Mouse (Mus musculus): ENCODE data around the gene She. TPM values are rescaled to one million over a fixed set of nuclear protein-coding genes. Genes with fewer than 3 reads are reported as not detected.

Gene She
- total and polyA plus RNA-seq, 3 experiments: not detected

DNA sequence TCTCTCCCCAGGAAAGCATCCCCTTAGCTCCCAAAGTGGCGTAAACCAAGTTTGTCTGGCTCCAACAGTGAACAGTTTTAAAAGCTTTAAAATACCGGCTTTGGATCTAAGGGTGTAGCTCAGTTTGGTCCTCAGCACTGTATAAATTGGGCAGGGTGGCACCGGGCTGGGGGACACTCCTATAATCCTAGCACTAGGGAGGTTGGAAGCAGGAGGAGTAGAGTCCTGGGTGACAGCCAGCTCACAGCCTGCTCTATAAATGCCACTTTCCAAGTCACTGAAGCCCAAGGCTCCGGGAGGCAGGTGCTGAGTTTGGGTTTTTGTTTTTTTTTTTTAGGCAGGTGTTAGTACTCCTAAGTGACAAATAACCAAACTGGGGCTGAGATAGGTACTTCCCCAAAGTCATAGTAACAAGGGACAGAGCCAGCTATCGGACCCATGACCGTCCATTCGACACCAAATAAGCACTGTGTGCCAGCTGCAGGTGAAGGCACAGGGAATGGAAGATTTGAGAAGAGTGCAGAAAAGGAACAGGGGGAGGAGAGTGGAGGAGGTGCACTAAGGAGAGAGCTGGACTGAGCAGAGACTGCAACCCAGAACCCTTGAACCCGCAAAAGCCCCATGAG, 51.5 kb downstream of the She start:
- Histone ChIP-seq H3K27me3 (ENCODE audit: insufficient read depth, low read length) (peaks cover 9% of the 10 kb centered on the region), H3K36me3 (replicated peaks) (no peaks in the 10 kb centered on the region), H3K9me3 (replicated peaks) (no peaks in the 10 kb centered on the region), H3K4me1 (ENCODE audit: insufficient read depth, low read depth, low read length) (no peaks in the 10 kb centered on the region), H3K4me3 (ENCODE audit: low read depth, low read length) (no peak overlapping the region)
- ATAC-seq (ENCODE audit: extremely low read depth, insufficient number of reproducible peaks, low FRiP score, poor library complexity, severe bottlenecking) (no peak), DNase-seq (ENCODE audit: low spot score) (no peak)
- TF ChIP-seq GATA1 (IDR thresholded peaks at IDR 0.05; ENCODE audit: borderline replicate concordance, low read length) (no peak), CTCF (IDR thresholded peaks at IDR 0.05; ENCODE audit: low read depth, low read length) (no peak), GATA2 (IDR thresholded peaks at IDR 0.05; ENCODE audit: borderline replicate concordance, low read depth, low read length) (no peak), TAL1 (conservative IDR thresholded peaks at IDR 0.05; ENCODE audit: low read depth, low read length) (no peak), POLR2AphosphoS5 (IDR thresholded peaks at IDR 0.05; ENCODE audit: insufficient replicate concordance, low read depth, low read length) (no peak)

GRCm38 (mm10) chr3:89883582-89884041, 52.4 kb downstream of the She start:
- DNase-seq (ENCODE audit: low spot score) (no peak), ATAC-seq (ENCODE audit: extremely low read depth, insufficient number of reproducible peaks, low FRiP score, poor library complexity, severe bottlenecking) (no peak)
- no peaks in the 10 kb centered on the region for H3K4me1 ChIP-seq (ENCODE audit: insufficient read depth, low read depth, low read length)

GRCm38 (mm10) chr3:89885766-89886165, 54.6 kb downstream of the She start:
- H3K9me3 ChIP-seq (replicated peaks): no peaks in the 10 kb centered on the region
- no peaks in the 10 kb centered on the region for H3K36me3 ChIP-seq (replicated peaks)
- no peak overlapping the region for H3K4me3 ChIP-seq (ENCODE audit: low read depth, low read length)
- no peak for ATAC-seq (ENCODE audit: extremely low read depth, insufficient number of reproducible peaks, low FRiP score, poor library complexity, severe bottlenecking)
- no peaks in the 10 kb centered on the region for H3K4me1 ChIP-seq (ENCODE audit: insufficient read depth, low read depth, low read length)
- H3K27me3 ChIP-seq (ENCODE audit: insufficient read depth, low read length): 0 out of 2 replicates have a peak, but pooled peaks cover 3% of the 10 kb centered on the region
- no peak for TF ChIP-seq POLR2AphosphoS5 (IDR thresholded peaks at IDR 0.05; ENCODE audit: insufficient replicate concordance, low read depth, low read length)
- no peak for TF ChIP-seq GATA2 (IDR thresholded peaks at IDR 0.05; ENCODE audit: borderline replicate concordance, low read depth, low read length)
- no peak for TF ChIP-seq CTCF (IDR thresholded peaks at IDR 0.05; ENCODE audit: low read depth, low read length)
- TF ChIP-seq TAL1 (conservative IDR thresholded peaks at IDR 0.05; ENCODE audit: low read depth, low read length): no peak
- TF ChIP-seq GATA1 (IDR thresholded peaks at IDR 0.05; ENCODE audit: borderline replicate concordance, low read length): no peak
- no peak for DNase-seq (ENCODE audit: low spot score)

More at GRCm38 (mm10) chr3:89883582-89884041, 52.4 kb downstream of the She start:
- TF ChIP-seq CTCF (IDR thresholded peaks at IDR 0.05; ENCODE audit: low read depth, low read length) (no peak), TAL1 (conservative IDR thresholded peaks at IDR 0.05; ENCODE audit: low read depth, low read length) (no peak), GATA2 (IDR thresholded peaks at IDR 0.05; ENCODE audit: borderline replicate concordance, low read depth, low read length) (no peak), POLR2AphosphoS5 (IDR thresholded peaks at IDR 0.05; ENCODE audit: insufficient replicate concordance, low read depth, low read length) (no peak)
- Histone ChIP-seq H3K36me3 (replicated peaks) (no peaks in the 10 kb centered on the region), H3K4me3 (ENCODE audit: low read depth, low read length) (no peak overlapping the region), H3K9me3 (replicated peaks) (no peaks in the 10 kb centered on the region), H3K27me3 (ENCODE audit: insufficient read depth, low read length) (peaks cover 5% of the 10 kb centered on the region; the same call in 1 of the 2 replicates)

DNA sequence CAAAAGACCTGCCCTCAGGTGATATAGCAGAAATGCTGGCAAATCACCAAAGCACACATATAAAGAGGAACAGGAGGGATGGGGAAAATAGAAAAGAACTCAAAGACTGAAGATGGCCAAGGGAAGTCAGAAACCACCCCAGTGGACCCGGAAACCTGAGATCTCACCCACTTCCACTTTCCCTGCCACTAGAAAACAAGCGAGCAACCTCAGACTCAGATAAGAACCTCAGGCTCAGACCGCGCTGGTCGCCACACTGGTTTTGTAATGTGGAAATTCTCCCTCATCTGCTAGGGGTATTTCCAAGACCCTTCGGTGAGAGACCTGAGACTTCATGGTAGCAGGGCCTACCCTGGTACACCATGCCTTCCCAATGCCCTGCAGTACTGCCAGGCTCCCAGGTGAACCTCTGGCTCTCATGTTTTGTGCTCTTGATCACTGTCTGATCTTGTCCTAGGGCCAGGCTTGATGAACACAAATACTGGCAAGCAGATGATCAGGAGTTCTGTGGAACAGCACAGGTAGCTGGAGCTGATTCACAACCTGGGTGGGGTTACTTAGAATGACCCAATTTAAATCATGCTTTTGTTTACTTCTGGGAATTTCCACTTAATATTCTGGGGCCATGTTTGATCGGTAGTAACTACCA, 56.5 kb downstream of the She start:
- Histone ChIP-seq H3K9me3 (replicated peaks) (no peaks in the 10 kb centered on the region), H3K4me1 (ENCODE audit: insufficient read depth, low read depth, low read length) (0 out of 2 replicates have a peak, but pooled peaks cover under 1% of the 10 kb centered on the region), H3K27me3 (ENCODE audit: insufficient read depth, low read length) (peaks cover 3% of the 10 kb centered on the region; the same call in 1 of the 2 replicates), H3K4me3 (ENCODE audit: low read depth, low read length) (no peak overlapping the region), H3K36me3 (replicated peaks) (no peaks in the 10 kb centered on the region)
- TF ChIP-seq GATA2 (IDR thresholded peaks at IDR 0.05; ENCODE audit: borderline replicate concordance, low read depth, low read length) (no peak), CTCF (IDR thresholded peaks at IDR 0.05; ENCODE audit: low read depth, low read length) (no peak), TAL1 (conservative IDR thresholded peaks at IDR 0.05; ENCODE audit: low read depth, low read length) (no peak), POLR2AphosphoS5 (IDR thresholded peaks at IDR 0.05; ENCODE audit: insufficient replicate concordance, low read depth, low read length) (no peak), GATA1 (IDR thresholded peaks at IDR 0.05; ENCODE audit: borderline replicate concordance, low read length) (no peak)
- DNase-seq (ENCODE audit: low spot score) (no peak), ATAC-seq (ENCODE audit: extremely low read depth, insufficient number of reproducible peaks, low FRiP score, poor library complexity, severe bottlenecking) (no peak)

GRCm38 (mm10) chr3:89889841-89890430, 58.8 kb downstream of the She start:
- TF ChIP-seq CTCF (IDR thresholded peaks at IDR 0.05; ENCODE audit: low read depth, low read length) (no peak), GATA1 (IDR thresholded peaks at IDR 0.05; ENCODE audit: borderline replicate concordance, low read length) (no peak), GATA2 (IDR thresholded peaks at IDR 0.05; ENCODE audit: borderline replicate concordance, low read depth, low read length) (no peak), POLR2AphosphoS5 (IDR thresholded peaks at IDR 0.05; ENCODE audit: insufficient replicate concordance, low read depth, low read length) (no peak), TAL1 (conservative IDR thresholded peaks at IDR 0.05; ENCODE audit: low read depth, low read length) (no peak)
- ATAC-seq (ENCODE audit: extremely low read depth, insufficient number of reproducible peaks, low FRiP score, poor library complexity, severe bottlenecking): no peak
- Histone ChIP-seq H3K4me3 (ENCODE audit: low read depth, low read length) (no peak overlapping the region), H3K27me3 (ENCODE audit: insufficient read depth, low read length) (no peaks in the 10 kb centered on the region; the same call in 1 of the 2 replicates), H3K36me3 (replicated peaks) (no peaks in the 10 kb centered on the region), H3K4me1 (ENCODE audit: insufficient read depth, low read depth, low read length) (0 out of 2 replicates have a peak, but pooled peaks cover 2% of the 10 kb centered on the region), H3K9me3 (replicated peaks) (no peaks in the 10 kb centered on the region)
- no peak for DNase-seq (ENCODE audit: low spot score)

DNA sequence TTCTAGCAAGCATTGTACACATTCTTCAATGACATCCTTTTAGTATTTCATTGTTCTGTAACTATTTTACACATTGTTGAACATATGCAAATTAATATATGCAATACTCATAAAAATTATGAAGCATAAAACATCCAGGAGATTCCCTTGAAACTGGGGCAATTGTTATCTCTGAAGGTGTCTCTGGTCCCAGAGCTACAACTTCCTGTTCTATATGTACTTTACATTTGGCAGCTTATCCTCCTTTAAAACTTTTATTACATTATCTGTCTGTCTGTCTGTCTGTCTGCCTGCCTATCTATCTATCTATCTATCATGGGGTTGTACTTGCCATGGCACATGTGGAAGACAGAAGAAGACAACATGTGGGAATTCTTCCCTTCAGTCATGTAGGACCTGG, 60.5 kb downstream of the She start:
- Histone ChIP-seq H3K9me3 (replicated peaks) (no peaks in the 10 kb centered on the region), H3K36me3 (replicated peaks) (no peaks in the 10 kb centered on the region), H3K27me3 (ENCODE audit: insufficient read depth, low read length) (peaks cover 8% of the 10 kb centered on the region; the same call in 1 of the 2 replicates), H3K4me1 (ENCODE audit: insufficient read depth, low read depth, low read length) (0 out of 2 replicates have a peak, but pooled peaks cover 2% of the 10 kb centered on the region), H3K4me3 (ENCODE audit: low read depth, low read length) (no peak overlapping the region)
- TF ChIP-seq CTCF (IDR thresholded peaks at IDR 0.05; ENCODE audit: low read depth, low read length) (no peak), POLR2AphosphoS5 (IDR thresholded peaks at IDR 0.05; ENCODE audit: insufficient replicate concordance, low read depth, low read length) (no peak), GATA1 (IDR thresholded peaks at IDR 0.05; ENCODE audit: borderline replicate concordance, low read length) (no peak), TAL1 (conservative IDR thresholded peaks at IDR 0.05; ENCODE audit: low read depth, low read length) (no peak), GATA2 (IDR thresholded peaks at IDR 0.05; ENCODE audit: borderline replicate concordance, low read depth, low read length) (no peak)
- DNase-seq (ENCODE audit: low spot score) (no peak), ATAC-seq (ENCODE audit: extremely low read depth, insufficient number of reproducible peaks, low FRiP score, poor library complexity, severe bottlenecking) (no peak)

Data from G1E (cell line).